Mouse (Mus musculus) heart, postnatal 0 days (tissue): ENCODE data around the gene Gprin1. TPM values are rescaled to one million over a fixed set of nuclear protein-coding genes. Genes with fewer than 3 reads are reported as not detected.

ENCODE experiments used
- ATAC-seq: fragments of 200-750 bp; cut with Nextera tagmentation; 2 replicates; pipeline ENCODE4 v1.8.0; 2017; ENCODE audit warnings: low read depth, moderate number of reproducible peaks, moderate library complexity; ENCODE audit not compliant: insufficient read depth
- DNase-seq: peaks from one replicate; pipeline ENCODE4 v3.0.0-alpha.2; 2016; ENCODE audit warnings: low spot score
- H3K27ac ChIP-seq: fragments of 300-500 bp; sonication (generic); 2 replicates; pipeline ENCODE4 v1.5.1; 2014; ENCODE audit warnings: low read depth, mild to moderate bottlenecking
- H3K27me3 ChIP-seq: fragments of 300-500 bp; sonication (generic); 2 replicates; pipeline ENCODE4 v1.6.1; 2014; ENCODE audit warnings: low read length, mixed read lengths; ENCODE audit not compliant: control insufficient read depth, insufficient read depth
- H3K36me3 ChIP-seq: fragments of 300-500 bp; sonication (generic); replicated peaks from 2 replicates; pipeline ENCODE4 v1.6.1; 2014; ENCODE audit warnings: low read length, mixed read lengths; ENCODE audit not compliant: control insufficient read depth, insufficient read depth
- H3K4me1 ChIP-seq: fragments of 300-500 bp; sonication (generic); 2 replicates; pipeline ENCODE4 v1.6.1; 2014; ENCODE audit warnings: antibody characterized with exemption; ENCODE audit not compliant: control insufficient read depth, insufficient read depth
- H3K4me2 ChIP-seq: fragments of 300-500 bp; sonication (generic); 2 replicates; pipeline ENCODE4 v1.6.1; 2014; ENCODE audit warnings: low read depth, mild to moderate bottlenecking, low read length, moderate library complexity
- H3K4me3 ChIP-seq: fragments of 300-500 bp; sonication (generic); 2 replicates; pipeline ENCODE4 v1.5.1; 2014; ENCODE audit warnings: low read depth, low read length
- H3K9ac ChIP-seq: fragments of 300-500 bp; sonication (generic); replicated peaks from 2 replicates; pipeline ENCODE4 v1.6.1; 2014; ENCODE audit warnings: low read depth, low read length, mixed read lengths
- H3K9me3 ChIP-seq: fragments of 300-500 bp; sonication (generic); replicated peaks from 2 replicates; pipeline ENCODE4 v1.6.1; 2016; ENCODE audit warnings: low read length; ENCODE audit not compliant: control insufficient read depth
- CTCF ChIP-seq: IDR thresholded peaks from 2 replicates; pipeline ENCODE4 v1.5.1; 2016; ENCODE audit warnings: antibody characterized with exemption, control low read depth, low read depth
- EP300 ChIP-seq: IDR thresholded peaks from 2 replicates; pipeline ENCODE4 v1.6.1; 2016; ENCODE audit warnings: antibody characterized with exemption, low read depth
- WGBS: fragments of 180-500 bp; shearing (Covaris S2); extraction: QIAGEN DNeasy Blood & Tissue Kit; methylation state at CpG from one replicate; pipeline ENCODE4 v1.1.7; 2014; 5-methylcytosine and 5-hydroxymethylcytosine counted together
- polyA plus RNA-seq: library from polyadenylated mRNA; unstranded; fragments of >200 nt; fragmentation: Nextera tagmentation; extraction: Ambion mirVana; gene quantifications from 2 replicates; pipeline ENCODE4 v1.2.1, GENCODE M21; 2015
- total RNA-seq: library from RNA; depleted of rRNA; stranded (reverse); fragments of >200 nt; gene quantifications from 2 replicates; pipeline ENCODE4 v1.2.3, GENCODE M21; 2014; ENCODE audit warnings: low replicate concordance

Gene Gprin1
- total and polyA plus RNA-seq, 2 experiments from 2014 or later: 0.03 TPM; not detected in 1

DNA sequence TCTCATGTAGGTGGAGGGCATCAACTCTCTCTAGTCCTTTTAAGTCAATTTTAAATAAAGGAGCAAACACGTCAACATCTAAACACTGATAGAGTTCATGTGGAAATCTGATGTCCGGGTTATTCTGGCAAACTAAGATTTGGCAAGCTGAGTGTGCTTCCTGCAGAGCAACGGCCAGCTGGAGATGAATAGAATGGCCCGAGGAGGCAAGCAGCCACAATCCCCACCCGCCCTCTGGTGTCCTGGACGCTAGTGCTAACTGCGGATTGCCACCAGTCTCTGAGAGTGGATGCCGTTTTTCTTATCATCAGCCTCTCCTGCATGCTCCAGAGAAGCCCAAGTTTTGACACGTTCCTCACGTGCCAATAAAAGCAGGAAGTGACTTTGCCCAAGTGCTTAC, 2.8 kb downstream of the Gprin1 start:
- Histone ChIP-seq H3K27ac (no peak overlapping the region), H3K4me3 (no peak overlapping the region), H3K4me1 (peaks cover 4% of the 10 kb centered on the region; the same call in 1 of the 2 replicates), H3K36me3 (no peaks in the 10 kb centered on the region), H3K27me3 (peaks cover 56% of the 10 kb centered on the region), H3K9ac (no peak overlapping the region), H3K4me2 (no peak overlapping the region), H3K9me3 (no peaks in the 10 kb centered on the region)
- DNase-seq (no peak), ATAC-seq (no peak)
- 23% methylated on average over 10 of the region's 10 CpGs for WGBS
- no peak for TF ChIP-seq CTCF
- TF ChIP-seq EP300: no peak

DNA sequence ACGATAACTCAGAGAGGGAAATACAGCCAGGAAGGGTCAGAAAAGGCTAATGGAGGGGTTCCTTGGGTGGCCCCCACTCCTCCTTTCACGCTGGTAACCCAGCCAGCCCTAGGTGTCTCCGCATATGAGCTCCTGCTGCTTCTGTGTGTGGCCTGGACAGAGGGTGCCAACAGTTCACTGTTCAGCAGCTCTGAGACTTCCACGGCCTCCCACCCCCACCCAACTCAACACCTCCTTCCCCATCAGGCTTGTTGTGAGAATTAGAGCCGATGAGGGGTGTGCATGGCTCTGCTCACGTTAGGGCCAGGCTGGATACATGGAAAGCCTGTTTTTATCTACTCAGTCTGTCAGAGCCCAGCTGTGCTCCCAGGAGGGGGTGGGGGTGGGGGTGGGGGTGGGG, 3.6 kb downstream of the Gprin1 start:
- H3K27me3 ChIP-seq: peaks cover 59% of the 10 kb centered on the region
- H3K9me3 ChIP-seq: no peaks in the 10 kb centered on the region
- H3K27ac ChIP-seq: no peak overlapping the region
- H3K36me3 ChIP-seq: no peaks in the 10 kb centered on the region
- no peak overlapping the region for H3K4me2 ChIP-seq
- no peak for ATAC-seq
- no peak overlapping the region for H3K4me3 ChIP-seq
- TF ChIP-seq CTCF (no peak), EP300 (no peak)
- no peak for DNase-seq
- 23% methylated on average over 6 of the region's 6 CpGs for WGBS
- no peak overlapping the region for H3K9ac ChIP-seq
- peaks cover 4% of the 10 kb centered on the region; the same call in 1 of the 2 replicates for H3K4me1 ChIP-seq

DNA sequence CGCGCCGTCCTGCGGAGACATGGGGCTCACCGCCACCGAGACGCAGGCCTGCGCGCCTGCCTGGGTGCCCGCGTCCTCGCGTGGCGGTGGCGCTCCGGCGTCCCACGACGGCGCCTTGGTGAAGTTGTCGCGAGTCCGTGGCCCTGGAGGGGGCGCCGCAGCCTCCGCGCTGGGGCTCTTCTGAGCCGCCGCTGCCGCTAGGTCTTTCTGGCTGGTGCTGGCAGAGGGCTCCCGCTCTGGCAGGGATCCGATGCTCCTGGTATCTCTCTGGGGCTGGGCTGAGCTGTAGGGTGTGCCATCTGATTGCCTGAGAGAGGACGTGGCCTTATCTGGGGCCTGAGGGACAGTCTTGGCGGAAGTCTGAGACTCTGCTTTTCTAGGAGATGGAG, 11.5 kb downstream of the Gprin1 start:
- DNase-seq (no peak), ATAC-seq (no peak)
- no peak for TF ChIP-seq EP300
- TF ChIP-seq CTCF: no peak
- Histone ChIP-seq H3K4me2 (peak overlapping the region; percentile 53), H3K27me3 (peaks cover 58% of the 10 kb centered on the region), H3K4me3 (peak overlapping the region; percentile 38; the same call in 1 of the 2 replicates), H3K36me3 (no peaks in the 10 kb centered on the region), H3K9me3 (no peaks in the 10 kb centered on the region), H3K9ac (no peak overlapping the region), H3K27ac (no peak overlapping the region), H3K4me1 (no peaks in the 10 kb centered on the region)
- 3% methylated on average over 15 of the region's 34 CpGs for WGBS

- Histone ChIP-seq H3K9me3 (no peaks in the 10 kb centered on the region), H3K4me3 (peak overlapping the region; percentile 38), H3K4me2 (peak overlapping the region; percentile 53), H3K4me1 (no peaks in the 10 kb centered on the region), H3K27me3 (peaks cover 58% of the 10 kb centered on the region), H3K36me3 (no peaks in the 10 kb centered on the region), H3K27ac (no peak overlapping the region), H3K9ac (no peak overlapping the region)
- no peak for DNase-seq
- TF ChIP-seq CTCF (no peak), EP300 (no peak)
- WGBS: 1% methylated on average over 51 of the region's 87 CpGs
- peak; percentile 53; the same call in 1 of the 2 replicates for ATAC-seq
Measured at GRCm38 (mm10) chr13:54737488-54738212, 12.0 kb downstream of the Gprin1 start.

GRCm38 (mm10) chr13:54736931-54737330, 12.7 kb downstream of the Gprin1 start:
- Histone ChIP-seq H3K9ac (no peak overlapping the region), H3K4me2 (no peak overlapping the region), H3K4me1 (no peaks in the 10 kb centered on the region), H3K9me3 (no peaks in the 10 kb centered on the region), H3K36me3 (no peaks in the 10 kb centered on the region), H3K4me3 (peak overlapping the region; percentile 38; the same call in 1 of the 2 replicates), H3K27ac (no peak overlapping the region), H3K27me3 (peaks cover 58% of the 10 kb centered on the region)
- DNase-seq (no peak), ATAC-seq (no peak)
- TF ChIP-seq EP300 (no peak), CTCF (no peak)
- 11% methylated on average over 3 of the region's 3 CpGs for WGBS

DNA sequence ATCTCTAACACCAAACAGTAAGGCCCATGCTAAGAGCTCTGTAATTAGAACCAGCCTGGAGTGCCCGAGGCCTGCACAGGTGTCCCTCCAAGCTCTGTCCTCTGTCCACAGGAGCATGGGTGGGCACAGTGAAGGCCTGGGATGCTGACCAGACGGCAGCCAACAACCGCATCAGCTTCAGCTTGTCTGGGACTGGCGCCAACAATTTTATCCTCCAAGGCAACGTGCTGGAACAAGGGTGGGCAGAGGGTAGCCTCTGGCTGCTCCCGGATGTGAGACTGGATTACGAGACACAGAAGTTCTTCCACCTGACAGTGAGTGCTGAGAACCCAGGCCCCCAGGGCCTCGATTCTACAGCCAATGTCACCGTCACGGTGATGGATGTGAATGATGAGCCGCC, 23.5 kb downstream of the Gprin1 start:
- no peak overlapping the region for H3K4me2 ChIP-seq
- H3K4me3 ChIP-seq: no peak overlapping the region
- DNase-seq (no peak), ATAC-seq (no peak)
- no peak for TF ChIP-seq CTCF
- no peak for TF ChIP-seq EP300
- 42% methylated on average over 11 of the region's 11 CpGs for WGBS
- no peak overlapping the region for H3K9ac ChIP-seq
- no peaks in the 10 kb centered on the region for H3K9me3 ChIP-seq
- H3K36me3 ChIP-seq: no peaks in the 10 kb centered on the region
- H3K27me3 ChIP-seq: peaks cover 6% of the 10 kb centered on the region; the same call in 1 of the 2 replicates
- H3K4me1 ChIP-seq: no peaks in the 10 kb centered on the region
- H3K27ac ChIP-seq: no peak overlapping the region
